Mouse (Mus musculus): ENCODE data around the gene Veph1. TPM values are rescaled to one million over a fixed set of nuclear protein-coding genes. Genes with fewer than 3 reads are reported as not detected.

The Veph1 gene
- polyA plus RNA-seq (2012; ENCODE audit: insufficient read depth, low replicate concordance) = not detected in 2 replicates

- Histone ChIP-seq H3K4me1 (0 out of 2 replicates have a peak, but pooled peaks cover 3% of the 10 kb centered on the region), H3K4me3 (replicated peaks) (no peak within 1 kb of the TSS), H3K36me3 (replicated peaks; ENCODE audit: low read length) (no peaks in the 10 kb centered on the region), H3K27me3 (replicated peaks) (peaks cover 3% of the 10 kb centered on the region), H3K9me3 (no peaks in the 10 kb centered on the region)
- TF ChIP-seq GATA1 (IDR thresholded peaks at IDR 0.05; ENCODE audit: borderline replicate concordance, low read length) = no peak
- no peak for TF ChIP-seq FLI1 (IDR thresholded peaks at IDR 0.05; ENCODE audit: low read length)
Observed at GRCm38 (mm10) chr3:66296545-66296944, at the start of gene Veph1. Veph1 (minus strand) TSS chr3:66296837.

GRCm38 (mm10) chr3:66340742-66341141 is 44.1 kb upstream of the Veph1 start:
- no peaks in the 10 kb centered on the region for H3K36me3 ChIP-seq (replicated peaks; ENCODE audit: low read length)
- H3K9me3 ChIP-seq = peaks cover 8% of the 10 kb centered on the region
- peaks cover 3% of the 10 kb centered on the region; the same call in 1 of the 2 replicates for H3K4me1 ChIP-seq
- no peaks in the 10 kb centered on the region for H3K27me3 ChIP-seq (replicated peaks)
- no peak overlapping the region for H3K4me3 ChIP-seq (replicated peaks)
- no peak for TF ChIP-seq FLI1 (IDR thresholded peaks at IDR 0.05; ENCODE audit: low read length)
- no peak for TF ChIP-seq GATA1 (IDR thresholded peaks at IDR 0.05; ENCODE audit: borderline replicate concordance, low read length)

GRCm38 (mm10) chr3:66332401-66332729 is 35.7 kb upstream of the Veph1 start:
- no peak for TF ChIP-seq FLI1 (IDR thresholded peaks at IDR 0.05; ENCODE audit: low read length)
- no peak for TF ChIP-seq GATA1 (IDR thresholded peaks at IDR 0.05; ENCODE audit: borderline replicate concordance, low read length)
- peaks cover 16% of the 10 kb centered on the region for H3K4me1 ChIP-seq
- no peaks in the 10 kb centered on the region for H3K36me3 ChIP-seq (replicated peaks; ENCODE audit: low read length)
- H3K4me3 ChIP-seq (replicated peaks) = no peak overlapping the region
- H3K27me3 ChIP-seq (replicated peaks) = no peaks in the 10 kb centered on the region
- 0 out of 2 replicates have a peak, but pooled peaks cover 3% of the 10 kb centered on the region for H3K9me3 ChIP-seq

GRCm38 (mm10) chr3:66331592-66332400 is 35.2 kb upstream of the Veph1 start:
- H3K4me3 ChIP-seq (replicated peaks) = no peak overlapping the region
- TF ChIP-seq GATA1 (IDR thresholded peaks at IDR 0.05; ENCODE audit: borderline replicate concordance, low read length) = no peak
- TF ChIP-seq FLI1 (IDR thresholded peaks at IDR 0.05; ENCODE audit: low read length) = no peak
- H3K4me1 ChIP-seq = peaks cover 16% of the 10 kb centered on the region
- H3K36me3 ChIP-seq (replicated peaks; ENCODE audit: low read length) = no peaks in the 10 kb centered on the region
- 0 out of 2 replicates have a peak, but pooled peaks cover 3% of the 10 kb centered on the region for H3K9me3 ChIP-seq
- no peaks in the 10 kb centered on the region for H3K27me3 ChIP-seq (replicated peaks)

- peaks cover 12% of the 10 kb centered on the region for H3K4me1 ChIP-seq
- no peaks in the 10 kb centered on the region for H3K27me3 ChIP-seq (replicated peaks)
- 0 out of 2 replicates have a peak, but pooled peaks cover 3% of the 10 kb centered on the region for H3K9me3 ChIP-seq
- no peak overlapping the region for H3K4me3 ChIP-seq (replicated peaks)
- TF ChIP-seq GATA1 (IDR thresholded peaks at IDR 0.05; ENCODE audit: borderline replicate concordance, low read length) = no peak
- no peak for TF ChIP-seq FLI1 (IDR thresholded peaks at IDR 0.05; ENCODE audit: low read length)
- H3K36me3 ChIP-seq (replicated peaks; ENCODE audit: low read length) = no peaks in the 10 kb centered on the region
Observed at GRCm38 (mm10) chr3:66330896-66331579, 34.4 kb upstream of the Veph1 start.

GRCm38 (mm10) chr3:66325962-66326834 is 29.6 kb upstream of the Veph1 start:
- Histone ChIP-seq H3K36me3 (replicated peaks; ENCODE audit: low read length) (no peaks in the 10 kb centered on the region), H3K9me3 (0 out of 2 replicates have a peak, but pooled peaks cover 3% of the 10 kb centered on the region), H3K27me3 (replicated peaks) (peaks cover 3% of the 10 kb centered on the region), H3K4me1 (peaks cover 6% of the 10 kb centered on the region), H3K4me3 (replicated peaks) (no peak overlapping the region)
- no peak for TF ChIP-seq GATA1 (IDR thresholded peaks at IDR 0.05; ENCODE audit: borderline replicate concordance, low read length)
- TF ChIP-seq FLI1 (IDR thresholded peaks at IDR 0.05; ENCODE audit: low read length) = no peak

- H3K4me3 ChIP-seq (replicated peaks) = no peak overlapping the region
- peaks cover 3% of the 10 kb centered on the region for H3K27me3 ChIP-seq (replicated peaks)
- TF ChIP-seq GATA1 (IDR thresholded peaks at IDR 0.05; ENCODE audit: borderline replicate concordance, low read length) = no peak
- TF ChIP-seq FLI1 (IDR thresholded peaks at IDR 0.05; ENCODE audit: low read length) = no peak
- H3K4me1 ChIP-seq = no peaks in the 10 kb centered on the region
- H3K36me3 ChIP-seq (replicated peaks; ENCODE audit: low read length) = no peaks in the 10 kb centered on the region
- 0 out of 2 replicates have a peak, but pooled peaks cover 3% of the 10 kb centered on the region for H3K9me3 ChIP-seq
Observed at GRCm38 (mm10) chr3:66325486-66325951, 28.9 kb upstream of the Veph1 start.

- peaks cover 4% of the 10 kb centered on the region; the same call in 1 of the 2 replicates for H3K4me1 ChIP-seq
- H3K9me3 ChIP-seq = no peaks in the 10 kb centered on the region
- no peaks in the 10 kb centered on the region for H3K36me3 ChIP-seq (replicated peaks; ENCODE audit: low read length)
- no peak for TF ChIP-seq FLI1 (IDR thresholded peaks at IDR 0.05; ENCODE audit: low read length)
- no peak for TF ChIP-seq GATA1 (IDR thresholded peaks at IDR 0.05; ENCODE audit: borderline replicate concordance, low read length)
- H3K27me3 ChIP-seq (replicated peaks) = no peaks in the 10 kb centered on the region
- H3K4me3 ChIP-seq (replicated peaks) = no peak overlapping the region
Observed at GRCm38 (mm10) chr3:66314793-66315715, 18.4 kb upstream of the Veph1 start.
